Mouse (Mus musculus): ENCODE measurements at regions not wholly inside any gene's neighbourhood (a gene's known extent, or its start where the extent isn't known, plus 50 kb on each side); places are given as distances from the start of the nearest gene placed in this dataset.

DNA sequence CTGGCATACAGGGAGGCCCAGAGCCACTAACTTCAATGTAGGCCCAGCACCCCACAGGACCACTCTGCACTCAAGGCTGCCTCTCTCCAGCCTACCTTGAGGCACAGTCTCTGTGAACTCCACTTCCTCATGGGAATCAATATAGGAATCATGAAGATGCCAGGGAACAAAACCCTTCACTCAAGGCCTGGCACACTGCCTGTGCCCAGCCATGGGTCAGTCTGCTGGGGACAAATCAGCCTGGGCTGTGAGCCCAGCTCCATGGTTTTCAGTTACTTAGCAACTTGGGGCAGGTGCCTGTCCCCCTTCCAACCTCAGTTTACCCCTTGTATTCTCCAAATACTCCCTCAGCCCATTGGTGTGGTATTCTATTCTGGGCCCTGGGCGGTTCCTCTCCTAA lies 119.6 kb downstream of the Cryba4 start:
- Histone ChIP-seq H3K36me3 (ENCODE audit: control insufficient read depth, insufficient read depth, low read length, poor library complexity, severe bottlenecking) (no peaks in the 10 kb centered on the region), H3K4me3 (ENCODE audit: low read depth, low read length) (no peak overlapping the region), H3K27me3 (ENCODE audit: control insufficient read depth, insufficient read depth, low read length, poor library complexity, severe bottlenecking) (no peaks in the 10 kb centered on the region), H3K9me3 (replicated peaks; ENCODE audit: control insufficient read depth, insufficient read depth, low read length, poor library complexity, severe bottlenecking) (no peaks in the 10 kb centered on the region), H3K4me1 (ENCODE audit: control insufficient read depth, insufficient read depth, low read length) (no peaks in the 10 kb centered on the region), H3K27ac (ENCODE audit: insufficient read depth, low read length) (no peak overlapping the region), H3K9ac (ENCODE audit: low read depth, poor library complexity, severe bottlenecking) (no peak overlapping the region)
- no peak for TF ChIP-seq POLR2A (IDR thresholded peaks at IDR 0.05; ENCODE audit: insufficient read depth, low read length)
- no peak for TF ChIP-seq CTCF (IDR thresholded peaks at IDR 0.05; ENCODE audit: low read depth, low read length)
- TF ChIP-seq EP300 (IDR thresholded peaks at IDR 0.05; ENCODE audit: insufficient read depth, low read depth, low read length), result no peak

DNA sequence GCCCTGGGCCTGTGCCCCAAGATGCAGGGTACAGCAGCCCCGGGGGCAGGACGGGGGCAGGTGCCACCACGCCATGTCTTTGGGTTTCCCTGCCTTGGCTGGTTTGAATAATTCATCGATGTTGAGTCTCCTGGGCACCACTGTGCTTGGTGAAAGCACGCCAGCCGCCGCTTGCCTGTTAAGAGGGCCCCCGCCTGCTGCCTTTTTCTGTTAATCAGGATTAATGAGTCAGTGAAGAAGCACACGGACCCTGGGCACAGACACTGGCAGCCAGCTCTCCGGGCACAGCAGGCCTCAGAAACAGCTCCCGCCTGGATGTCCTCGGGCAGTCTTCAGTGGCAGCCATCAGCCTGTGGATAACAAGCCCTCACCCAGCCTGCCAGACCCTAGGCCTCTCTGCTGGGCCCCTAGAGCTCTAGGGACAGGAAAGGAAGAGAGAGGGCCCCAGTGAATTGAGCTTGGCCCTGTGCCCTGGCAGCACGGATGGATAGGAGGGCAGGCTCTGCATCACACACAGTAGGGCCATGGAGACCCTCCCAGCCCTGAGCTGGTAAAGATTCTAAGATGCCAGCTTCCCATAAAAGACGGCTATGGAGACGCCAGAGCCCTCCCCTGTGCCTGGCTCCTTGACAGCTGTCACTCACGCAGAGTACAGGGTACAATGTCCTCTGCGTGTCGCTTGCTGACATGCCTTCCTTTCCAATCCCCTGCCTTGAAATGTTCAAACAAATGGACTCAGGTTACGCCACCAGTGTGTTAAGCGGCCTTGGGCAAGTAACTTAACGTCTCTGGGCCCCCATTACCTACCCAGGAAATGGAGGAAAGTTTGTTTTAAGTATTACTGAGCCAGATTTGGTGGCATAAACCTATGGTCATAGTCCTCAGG lies 118.4 kb downstream of the Cryba4 start:
- H3K9ac ChIP-seq (ENCODE audit: low read depth, poor library complexity, severe bottlenecking), result no peak overlapping the region
- H3K4me1 ChIP-seq (ENCODE audit: control insufficient read depth, insufficient read depth, low read length), result no peaks in the 10 kb centered on the region
- no peaks in the 10 kb centered on the region for H3K9me3 ChIP-seq (replicated peaks; ENCODE audit: control insufficient read depth, insufficient read depth, low read length, poor library complexity, severe bottlenecking)
- no peak for TF ChIP-seq EP300 (IDR thresholded peaks at IDR 0.05; ENCODE audit: insufficient read depth, low read depth, low read length)
- no peak for TF ChIP-seq POLR2A (IDR thresholded peaks at IDR 0.05; ENCODE audit: insufficient read depth, low read length)
- TF ChIP-seq CTCF (IDR thresholded peaks at IDR 0.05; ENCODE audit: low read depth, low read length), result no peak
- no peak overlapping the region for H3K4me3 ChIP-seq (ENCODE audit: low read depth, low read length)
- no peaks in the 10 kb centered on the region for H3K27me3 ChIP-seq (ENCODE audit: control insufficient read depth, insufficient read depth, low read length, poor library complexity, severe bottlenecking)
- H3K27ac ChIP-seq (ENCODE audit: insufficient read depth, low read length), result no peak overlapping the region
- no peaks in the 10 kb centered on the region for H3K36me3 ChIP-seq (ENCODE audit: control insufficient read depth, insufficient read depth, low read length, poor library complexity, severe bottlenecking)

DNA sequence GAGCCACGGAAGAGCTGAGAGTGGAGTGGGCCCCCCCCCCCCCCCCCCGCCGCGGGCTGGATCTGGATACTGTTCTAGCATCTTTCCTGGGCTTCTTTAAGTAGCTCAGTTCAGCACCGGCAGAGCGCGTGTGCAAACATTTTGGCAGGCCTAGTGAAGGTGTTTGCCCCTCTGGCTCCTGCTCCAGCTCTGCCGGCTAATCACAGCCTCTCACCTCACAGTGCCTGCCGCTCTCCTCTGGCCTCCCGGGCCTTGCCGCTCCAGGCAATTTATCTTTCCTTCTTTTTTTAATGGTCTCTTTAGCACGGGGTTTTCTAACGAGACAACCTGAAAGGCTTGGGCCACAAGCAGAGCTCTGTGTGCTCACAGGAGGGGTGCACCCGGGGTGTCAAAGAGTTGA lies 115.7 kb downstream of the Cryba4 start:
- no peaks in the 10 kb centered on the region for H3K9me3 ChIP-seq (replicated peaks; ENCODE audit: control insufficient read depth, insufficient read depth, low read length, poor library complexity, severe bottlenecking)
- no peaks in the 10 kb centered on the region for H3K36me3 ChIP-seq (ENCODE audit: control insufficient read depth, insufficient read depth, low read length, poor library complexity, severe bottlenecking)
- H3K27ac ChIP-seq (ENCODE audit: insufficient read depth, low read length), result no peak overlapping the region
- H3K27me3 ChIP-seq (ENCODE audit: control insufficient read depth, insufficient read depth, low read length, poor library complexity, severe bottlenecking), result no peaks in the 10 kb centered on the region
- H3K9ac ChIP-seq (ENCODE audit: low read depth, poor library complexity, severe bottlenecking), result no peak overlapping the region
- TF ChIP-seq EP300 (IDR thresholded peaks at IDR 0.05; ENCODE audit: insufficient read depth, low read depth, low read length) (no peak), POLR2A (IDR thresholded peaks at IDR 0.05; ENCODE audit: insufficient read depth, low read length) (no peak), CTCF (IDR thresholded peaks at IDR 0.05; ENCODE audit: low read depth, low read length) (no peak)
- no peak overlapping the region for H3K4me3 ChIP-seq (ENCODE audit: low read depth, low read length)
- no peaks in the 10 kb centered on the region for H3K4me1 ChIP-seq (ENCODE audit: control insufficient read depth, insufficient read depth, low read length)

DNA sequence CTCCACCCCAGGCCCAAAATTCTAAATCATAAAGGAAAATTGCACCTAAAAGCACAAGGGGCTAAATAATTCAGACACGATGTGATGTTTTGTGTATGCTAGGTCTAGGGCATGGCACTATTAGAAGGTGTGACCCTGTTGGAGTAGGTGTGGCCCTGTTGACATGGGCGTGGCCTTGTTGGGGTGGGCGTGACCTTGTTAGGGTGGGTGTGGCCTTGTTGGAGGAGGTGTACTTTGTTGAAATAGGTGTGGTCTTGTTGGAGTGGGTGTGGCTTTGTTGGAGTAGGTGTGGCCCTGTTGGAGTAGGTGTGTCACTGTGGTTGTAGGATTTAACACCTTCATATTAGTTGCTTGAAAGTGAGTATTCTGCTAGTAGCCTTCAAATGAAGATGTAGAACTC lies 114.1 kb downstream of the Cryba4 start:
- H3K9ac ChIP-seq (ENCODE audit: low read depth, poor library complexity, severe bottlenecking), result no peak overlapping the region
- no peaks in the 10 kb centered on the region for H3K27me3 ChIP-seq (ENCODE audit: control insufficient read depth, insufficient read depth, low read length, poor library complexity, severe bottlenecking)
- H3K9me3 ChIP-seq (replicated peaks; ENCODE audit: control insufficient read depth, insufficient read depth, low read length, poor library complexity, severe bottlenecking), result no peaks in the 10 kb centered on the region
- H3K4me3 ChIP-seq (ENCODE audit: low read depth, low read length), result no peak overlapping the region
- no peaks in the 10 kb centered on the region for H3K36me3 ChIP-seq (ENCODE audit: control insufficient read depth, insufficient read depth, low read length, poor library complexity, severe bottlenecking)
- no peak overlapping the region for H3K27ac ChIP-seq (ENCODE audit: insufficient read depth, low read length)
- no peak for TF ChIP-seq EP300 (IDR thresholded peaks at IDR 0.05; ENCODE audit: insufficient read depth, low read depth, low read length)
- TF ChIP-seq POLR2A (IDR thresholded peaks at IDR 0.05; ENCODE audit: insufficient read depth, low read length), result no peak
- no peak for TF ChIP-seq CTCF (IDR thresholded peaks at IDR 0.05; ENCODE audit: low read depth, low read length)
- no peaks in the 10 kb centered on the region for H3K4me1 ChIP-seq (ENCODE audit: control insufficient read depth, insufficient read depth, low read length)

DNA sequence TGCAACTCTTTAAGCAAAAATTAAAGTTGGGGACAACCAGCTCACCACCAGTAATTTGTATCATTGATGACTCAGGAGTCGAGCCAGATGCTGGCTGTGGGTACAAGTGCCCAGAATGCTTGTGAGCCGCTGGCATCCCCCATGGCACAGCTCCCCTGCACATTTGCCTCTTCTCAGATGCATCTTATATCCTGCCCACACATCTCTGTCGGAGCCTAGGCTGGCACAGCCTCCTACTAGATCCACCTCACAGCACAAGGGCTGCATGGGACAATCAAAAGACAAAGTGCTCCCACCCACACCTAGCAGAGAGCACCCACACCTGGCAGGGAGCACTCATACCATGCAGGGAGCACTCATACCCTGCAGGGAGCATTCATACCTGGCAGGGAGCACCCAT lies 109.6 kb downstream of the Cryba4 start:
- no peak overlapping the region for H3K9ac ChIP-seq (ENCODE audit: low read depth, poor library complexity, severe bottlenecking)
- no peaks in the 10 kb centered on the region for H3K27me3 ChIP-seq (ENCODE audit: control insufficient read depth, insufficient read depth, low read length, poor library complexity, severe bottlenecking)
- H3K9me3 ChIP-seq (replicated peaks; ENCODE audit: control insufficient read depth, insufficient read depth, low read length, poor library complexity, severe bottlenecking), result no peaks in the 10 kb centered on the region
- H3K27ac ChIP-seq (ENCODE audit: insufficient read depth, low read length), result no peak overlapping the region
- TF ChIP-seq CTCF (IDR thresholded peaks at IDR 0.05; ENCODE audit: low read depth, low read length), result no peak
- no peak for TF ChIP-seq POLR2A (IDR thresholded peaks at IDR 0.05; ENCODE audit: insufficient read depth, low read length)
- TF ChIP-seq EP300 (IDR thresholded peaks at IDR 0.05; ENCODE audit: insufficient read depth, low read depth, low read length), result no peak
- H3K36me3 ChIP-seq (ENCODE audit: control insufficient read depth, insufficient read depth, low read length, poor library complexity, severe bottlenecking), result no peaks in the 10 kb centered on the region
- no peaks in the 10 kb centered on the region for H3K4me1 ChIP-seq (ENCODE audit: control insufficient read depth, insufficient read depth, low read length)
- no peak overlapping the region for H3K4me3 ChIP-seq (ENCODE audit: low read depth, low read length)

DNA sequence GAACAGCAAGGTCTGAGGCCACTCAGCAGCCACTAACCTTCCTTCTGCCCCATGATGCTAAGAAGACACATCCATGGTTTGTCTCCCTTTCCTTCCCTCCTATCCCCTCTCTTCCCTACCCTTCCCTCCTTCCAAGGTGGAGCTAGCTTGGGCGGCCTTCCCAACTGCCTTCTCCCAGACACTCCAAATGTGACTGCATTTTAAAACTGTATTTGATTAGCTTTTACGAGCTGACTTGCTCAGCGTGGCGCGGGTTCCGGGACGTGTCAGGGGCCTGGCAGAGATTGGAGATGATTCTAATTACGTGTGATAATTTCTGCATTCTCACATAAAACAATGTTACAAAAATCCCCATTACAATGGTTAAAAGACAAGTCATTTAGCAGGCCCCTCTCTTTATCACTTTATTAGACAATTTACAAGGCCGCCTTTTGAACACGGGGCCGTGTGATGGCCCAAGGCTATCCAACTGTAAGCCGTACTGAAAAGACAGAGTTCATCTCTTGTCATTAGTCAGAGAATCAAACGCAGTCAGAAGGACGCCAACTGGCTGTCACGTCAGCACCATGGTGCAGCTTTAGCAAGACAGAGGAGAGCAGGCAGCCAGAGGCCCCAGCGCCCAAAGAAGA lies 108.2 kb downstream of the Cryba4 start:
- H3K4me1 ChIP-seq (ENCODE audit: control insufficient read depth, insufficient read depth, low read length), result no peaks in the 10 kb centered on the region
- no peak for TF ChIP-seq CTCF (IDR thresholded peaks at IDR 0.05; ENCODE audit: low read depth, low read length)
- TF ChIP-seq POLR2A (IDR thresholded peaks at IDR 0.05; ENCODE audit: insufficient read depth, low read length), result no peak
- no peak for TF ChIP-seq EP300 (IDR thresholded peaks at IDR 0.05; ENCODE audit: insufficient read depth, low read depth, low read length)
- no peaks in the 10 kb centered on the region for H3K9me3 ChIP-seq (replicated peaks; ENCODE audit: control insufficient read depth, insufficient read depth, low read length, poor library complexity, severe bottlenecking)
- no peak overlapping the region for H3K4me3 ChIP-seq (ENCODE audit: low read depth, low read length)
- no peaks in the 10 kb centered on the region for H3K27me3 ChIP-seq (ENCODE audit: control insufficient read depth, insufficient read depth, low read length, poor library complexity, severe bottlenecking)
- no peaks in the 10 kb centered on the region for H3K36me3 ChIP-seq (ENCODE audit: control insufficient read depth, insufficient read depth, low read length, poor library complexity, severe bottlenecking)
- no peak overlapping the region for H3K9ac ChIP-seq (ENCODE audit: low read depth, poor library complexity, severe bottlenecking)
- H3K27ac ChIP-seq (ENCODE audit: insufficient read depth, low read length), result no peak overlapping the region
